Mouse (Mus musculus) liver, embryonic 12.5 days (tissue): Measurements from ENCODE around the gene Gm10330. TPM values are rescaled to one million over a fixed set of nuclear protein-coding genes. Genes with fewer than 3 reads are reported as not detected.
"Not testable (repeated sequence)": the region's sequence is repeated elsewhere in the genome, so short reads cannot be mapped to it uniquely, and the experiment has no call there.

Experiments used
- ATAC-seq: fragments of 200-750 bp; cut with Nextera tagmentation; 2 replicates; pipeline ENCODE4 v1.8.0; 2017; ENCODE audit warnings: moderate number of reproducible peaks, mild to moderate bottlenecking, moderate library complexity
- H3K27ac ChIP-seq: fragments of 300-500 bp; sonication (generic); 2 replicates; pipeline ENCODE4 v1.5.1; 2016; ENCODE audit warnings: mild to moderate bottlenecking
- H3K27me3 ChIP-seq: fragments of 300-500 bp; sonication (generic); replicated peaks from 2 replicates; pipeline ENCODE4 v1.6.1; 2016; ENCODE audit warnings: mild to moderate bottlenecking, moderate library complexity
- H3K36me3 ChIP-seq: fragments of 300-500 bp; sonication (generic); 2 replicates; pipeline ENCODE4 v1.6.1; 2016; ENCODE audit warnings: mild to moderate bottlenecking, moderate library complexity
- H3K4me1 ChIP-seq: fragments of 300-500 bp; sonication (generic); 2 replicates; pipeline ENCODE4 v1.6.1; 2016
- H3K4me2 ChIP-seq: fragments of 300-500 bp; sonication (generic); 2 replicates; pipeline ENCODE4 v1.6.1; 2016; ENCODE audit warnings: mild to moderate bottlenecking, moderate library complexity
- H3K4me3 ChIP-seq: fragments of 300-500 bp; sonication (generic); 2 replicates; pipeline ENCODE4 v1.5.1; 2016; ENCODE audit warnings: mild to moderate bottlenecking, moderate library complexity
- H3K9ac ChIP-seq: fragments of 300-500 bp; sonication (generic); 2 replicates; pipeline ENCODE4 v1.6.1; 2016; ENCODE audit warnings: mild to moderate bottlenecking, moderate library complexity
- H3K9me3 ChIP-seq: fragments of 300-500 bp; sonication (generic); replicated peaks from 2 replicates; pipeline ENCODE4 v1.6.1; 2016; ENCODE audit warnings: mild to moderate bottlenecking, moderate library complexity
- WGBS: fragments of 180-500 bp; shearing (Covaris S2); methylation state at CpG from one replicate; pipeline ENCODE4 v1.1.7; 2016; ENCODE audit not compliant: insufficient replicate concordance; 5-methylcytosine and 5-hydroxymethylcytosine counted together
- polyA plus RNA-seq: library from polyadenylated mRNA; unstranded; fragments of >200 nt; fragmentation: Nextera tagmentation; extraction: Ambion mirVana; gene quantifications from 2 replicates; pipeline ENCODE4 v1.2.1, GENCODE M21; 2016

Gene Gm10330
- 0.18 TPM in 1 of 2 replicates, not detected in the other for polyA plus RNA-seq

DNA sequence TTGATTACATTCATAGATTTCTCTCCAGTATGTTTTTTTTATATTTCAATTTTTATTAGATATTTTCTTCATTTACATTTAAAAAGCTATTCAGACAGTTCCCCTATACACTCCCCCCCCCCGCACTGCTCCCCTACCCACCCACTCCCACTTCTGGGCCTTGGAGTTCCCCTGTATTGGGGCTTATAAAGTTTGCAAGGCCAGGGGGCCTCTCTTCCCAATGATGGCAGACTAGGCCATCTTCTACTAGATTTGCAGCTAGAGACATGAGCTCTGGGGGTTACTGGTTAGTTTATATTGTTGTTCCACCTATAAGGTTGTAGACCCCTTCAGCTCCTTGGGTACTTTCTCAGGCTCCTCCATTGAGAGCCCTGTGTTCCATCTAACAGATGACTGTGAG lies at the start of gene Gm10330:
Gene Gm10330 (minus strand): TSS at position 101 of the 400 bp plus-strand sequence.
- WGBS: 80% methylated on average over 1 of the region's 1 CpGs
- H3K27ac ChIP-seq, H3K27me3 ChIP-seq, ATAC-seq, H3K4me1 ChIP-seq, H3K36me3 ChIP-seq, H3K4me2 ChIP-seq, H3K4me3 ChIP-seq, H3K9me3 ChIP-seq, H3K9ac ChIP-seq: not testable (repeated sequence)

DNA sequence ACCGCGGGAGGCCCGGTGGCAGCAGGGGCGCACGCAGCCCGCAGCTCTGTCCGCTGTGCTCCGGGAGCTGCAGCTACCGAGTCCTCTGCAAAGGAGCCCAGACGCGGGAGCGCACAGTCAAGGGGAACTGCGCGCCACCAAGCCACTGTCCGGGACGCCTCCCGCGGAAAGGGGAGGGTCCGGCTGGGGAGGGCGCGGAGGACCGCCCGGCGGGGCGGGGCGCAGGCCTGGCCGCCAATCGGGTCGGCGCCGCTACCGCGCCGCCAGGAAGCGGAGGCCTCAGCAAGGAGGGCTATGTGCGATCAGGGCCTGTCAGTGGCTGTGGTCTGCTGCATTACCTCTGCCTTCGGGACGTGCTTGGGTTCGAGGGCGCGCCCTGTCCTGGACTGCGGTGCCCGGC lies 20.7 kb upstream of the Gm10330 start:
- not testable (repeated sequence) for H3K4me2 ChIP-seq, H3K9ac ChIP-seq, H3K27me3 ChIP-seq, H3K27ac ChIP-seq, H3K36me3 ChIP-seq, H3K4me1 ChIP-seq, H3K9me3 ChIP-seq, ATAC-seq, H3K4me3 ChIP-seq
- WGBS: 13% methylated on average over 42 of the region's 43 CpGs

DNA sequence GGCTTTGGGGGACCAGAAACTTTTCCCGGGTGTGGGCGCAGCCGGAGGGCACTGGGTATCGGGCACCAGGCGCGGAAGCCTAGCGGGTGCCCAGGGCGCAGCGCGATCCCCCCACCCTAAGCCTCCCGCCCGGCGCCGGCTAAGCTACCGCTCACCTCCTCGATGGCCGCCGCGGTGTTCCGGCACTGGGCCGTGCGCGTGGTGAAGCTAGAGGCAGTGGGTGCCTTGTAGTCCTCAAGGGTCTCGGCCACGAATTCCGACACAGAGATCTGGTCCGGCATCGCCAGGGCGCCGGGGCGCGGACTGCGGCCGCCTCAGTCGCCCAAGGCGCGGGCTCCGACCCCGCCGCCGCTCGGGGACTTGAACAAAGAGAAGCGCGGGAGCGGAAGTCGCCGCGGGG lies 20.3 kb upstream of the Gm10330 start:
- not testable (repeated sequence) for H3K4me2 ChIP-seq, H3K4me1 ChIP-seq, H3K27ac ChIP-seq, H3K9ac ChIP-seq, ATAC-seq, H3K9me3 ChIP-seq, H3K27me3 ChIP-seq, H3K36me3 ChIP-seq
- WGBS: 8% methylated on average over 30 of the region's 48 CpGs
- H3K4me3 ChIP-seq: peak overlapping the region; percentile 9; the same call in 1 of the 2 replicates
